Mouse (Mus musculus) small intestine, adult 2 months (tissue): ENCODE results near the gene Spon1. TPM values are rescaled to one million over a fixed set of nuclear protein-coding genes. Genes with fewer than 3 reads are reported as not detected.

Experiments
- H3K27ac ChIP-seq: fragments of 200-500 bp; 2 replicates; pipeline ENCODE4 v1.5.1; 2012; ENCODE audit warnings: low read depth, low read length, control low read depth, inconsistent platforms; ENCODE audit not compliant: insufficient read depth
- H3K27me3 ChIP-seq: fragments of 200-500 bp; 2 replicates; pipeline ENCODE4 v1.6.1; 2012; ENCODE audit warnings: mild to moderate bottlenecking, moderate library complexity, low read length, inconsistent platforms; ENCODE audit not compliant: control insufficient read depth, insufficient read depth
- H3K36me3 ChIP-seq: fragments of 200-500 bp; 2 replicates; pipeline ENCODE4 v1.6.1; 2012; ENCODE audit warnings: mild to moderate bottlenecking, low read length, control low read depth, inconsistent platforms; ENCODE audit not compliant: control insufficient read depth, insufficient read depth
- H3K4me1 ChIP-seq: fragments of 200-500 bp; 2 replicates; pipeline ENCODE4 v1.6.1; 2012; ENCODE audit warnings: low read length, inconsistent platforms, mixed read lengths; ENCODE audit not compliant: control insufficient read depth, insufficient read depth, insufficient read length
- H3K4me3 ChIP-seq: fragments of 200-500 bp; 2 replicates; pipeline ENCODE4 v1.5.1; 2012; ENCODE audit warnings: low read depth, mild to moderate bottlenecking, control low read depth, inconsistent platforms, low read length, moderate library complexity
- CTCF ChIP-seq: fragments of 200-500 bp; IDR thresholded peaks from 2 replicates; pipeline ENCODE4 v1.5.1; 2012; ENCODE audit warnings: low read depth, mild to moderate bottlenecking, control low read depth, inconsistent platforms, low read length, moderate library complexity, mixed read lengths; ENCODE audit not compliant: insufficient replicate concordance, insufficient read length; ENCODE audit errors: extremely low read depth
- POLR2A ChIP-seq: fragments of 200-500 bp; IDR thresholded peaks from 2 replicates; pipeline ENCODE4 v1.6.1; 2012; ENCODE audit warnings: low read depth, mild to moderate bottlenecking, control low read depth, inconsistent platforms, low read length, moderate library complexity
- WGBS: fragments of 180-500 bp; shearing (Covaris S2); methylation state at CpG from one replicate; pipeline ENCODE4 v1.1.7; 2018; 5-methylcytosine and 5-hydroxymethylcytosine counted together
- polyA plus RNA-seq: library from polyadenylated mRNA; depleted of rRNA; stranded (reverse); fragments of >200 nt; gene quantifications from 2 replicates; pipeline ENCODE4 v1.2.3, GENCODE M21; 2012

Spon1 gene
- polyA plus RNA-seq, 1 experiment = 3.3 TPM

DNA sequence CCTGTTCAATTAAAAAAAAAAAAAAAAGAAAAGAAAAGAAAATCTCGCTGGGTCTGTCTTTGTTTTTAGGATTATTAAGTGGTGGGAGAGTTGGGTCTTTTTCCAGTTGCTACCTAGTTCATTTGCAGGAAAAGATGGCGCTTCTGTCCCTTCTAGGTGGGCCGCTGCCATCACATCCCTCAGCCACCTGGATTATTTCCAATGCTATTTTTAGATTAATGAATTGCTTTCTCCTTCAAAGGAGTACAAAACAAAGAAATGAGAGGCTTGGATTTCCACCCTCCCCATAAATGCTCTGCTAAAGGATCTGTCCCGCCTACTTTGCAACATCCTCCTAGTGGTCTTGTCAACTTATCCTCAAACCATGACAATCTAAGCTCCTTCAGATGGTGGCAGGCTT lies 275.6 kb downstream of the Spon1 start:
- peaks cover 6% of the 10 kb centered on the region; the same call in 1 of the 2 replicates for H3K4me1 ChIP-seq
- TF ChIP-seq POLR2A (no peak), CTCF (no peak)
- WGBS = 93% methylated on average over 4 of the region's 4 CpGs
- no peak overlapping the region for H3K4me3 ChIP-seq
- H3K27ac ChIP-seq = no peak overlapping the region
- H3K36me3 ChIP-seq = peaks cover 16% of the 10 kb centered on the region
- H3K27me3 ChIP-seq = no peaks in the 10 kb centered on the region

DNA sequence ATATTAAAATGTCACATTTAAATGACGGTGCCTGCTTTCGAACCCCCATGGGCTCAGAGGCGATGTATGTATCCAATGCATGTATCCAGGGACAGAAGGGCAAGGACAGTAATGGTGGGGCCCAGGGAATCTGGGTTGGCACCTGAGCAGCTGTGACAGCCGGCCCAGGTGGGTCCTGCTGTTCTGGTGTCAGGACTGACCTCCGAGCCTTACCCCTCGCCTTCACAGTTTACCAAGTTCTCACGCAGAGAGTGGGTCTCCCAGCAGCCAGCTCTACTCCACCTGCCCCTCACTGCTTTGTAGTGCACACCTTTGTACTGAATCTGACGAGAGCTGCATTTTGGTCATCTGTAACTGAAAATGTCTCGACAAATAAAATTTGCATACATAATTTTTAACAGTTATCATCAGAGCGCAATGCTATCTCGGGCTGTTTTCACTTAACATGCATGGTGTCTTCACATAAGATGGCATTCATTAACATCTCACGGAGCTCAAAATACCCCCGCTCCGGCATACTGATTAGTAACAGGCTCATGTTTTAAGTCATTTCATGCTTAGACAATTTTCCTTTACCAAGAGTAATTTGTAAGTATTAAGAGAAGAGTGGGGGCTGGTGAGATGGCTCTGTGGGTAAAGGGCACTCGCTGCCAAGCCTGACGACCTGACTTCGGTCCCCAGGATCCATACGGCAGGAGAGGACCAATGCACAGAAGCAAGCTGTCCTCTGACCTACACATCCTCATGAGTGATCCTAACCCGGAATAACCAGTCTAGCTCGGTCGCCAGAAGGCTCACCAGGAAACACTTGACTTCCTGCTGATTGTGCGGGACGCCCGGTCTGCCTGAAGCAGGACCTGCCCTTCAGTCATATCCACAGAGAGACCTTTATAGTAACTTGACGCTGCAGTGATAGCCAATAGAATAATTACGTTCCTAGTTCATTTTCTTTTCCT lies 277.5 kb downstream of the Spon1 start:
- Histone ChIP-seq H3K4me1 (peaks cover 6% of the 10 kb centered on the region; the same call in 1 of the 2 replicates), H3K27ac (no peak overlapping the region), H3K4me3 (no peak overlapping the region), H3K27me3 (no peaks in the 10 kb centered on the region), H3K36me3 (peaks cover 25% of the 10 kb centered on the region)
- WGBS = 67% methylated on average over 26 of the region's 26 CpGs
- TF ChIP-seq CTCF (no peak), POLR2A (no peak)

DNA sequence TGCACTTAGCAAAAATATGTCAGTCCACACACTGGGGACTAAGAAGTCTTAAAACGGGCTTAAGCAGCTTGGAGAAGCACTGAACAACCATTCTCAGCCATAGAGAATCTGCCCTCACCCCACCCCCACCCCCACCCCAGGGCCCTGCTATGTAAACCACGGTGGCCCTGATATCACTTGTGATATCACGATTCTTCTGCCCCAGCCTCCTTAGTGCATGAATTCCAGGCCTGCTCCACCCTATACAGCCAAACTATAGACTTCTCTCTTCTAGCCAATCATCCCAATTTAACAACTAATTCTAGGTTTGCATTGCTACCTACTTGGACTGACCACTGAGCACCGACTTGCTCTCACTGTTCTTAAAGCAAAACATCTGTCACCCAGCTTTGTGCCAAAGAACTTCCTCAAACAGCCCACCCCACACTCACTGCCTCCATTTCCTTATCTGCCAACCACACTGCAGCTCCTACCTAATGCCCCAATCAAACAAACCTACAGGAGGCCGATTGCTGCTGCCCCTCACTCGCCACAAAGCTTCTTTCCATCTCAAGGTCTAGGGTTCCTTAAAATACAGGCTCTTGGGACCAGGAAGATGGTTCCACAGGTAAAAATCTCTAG lies 278.2 kb downstream of the Spon1 start:
- H3K36me3 ChIP-seq = peaks cover 27% of the 10 kb centered on the region
- peaks cover 6% of the 10 kb centered on the region; the same call in 1 of the 2 replicates for H3K4me1 ChIP-seq
- H3K27ac ChIP-seq = no peak overlapping the region
- no peak overlapping the region for H3K4me3 ChIP-seq
- 25% methylated on average over 6 of the region's 6 CpGs for WGBS
- TF ChIP-seq POLR2A = no peak
- no peak for TF ChIP-seq CTCF
- no peaks in the 10 kb centered on the region for H3K27me3 ChIP-seq

DNA sequence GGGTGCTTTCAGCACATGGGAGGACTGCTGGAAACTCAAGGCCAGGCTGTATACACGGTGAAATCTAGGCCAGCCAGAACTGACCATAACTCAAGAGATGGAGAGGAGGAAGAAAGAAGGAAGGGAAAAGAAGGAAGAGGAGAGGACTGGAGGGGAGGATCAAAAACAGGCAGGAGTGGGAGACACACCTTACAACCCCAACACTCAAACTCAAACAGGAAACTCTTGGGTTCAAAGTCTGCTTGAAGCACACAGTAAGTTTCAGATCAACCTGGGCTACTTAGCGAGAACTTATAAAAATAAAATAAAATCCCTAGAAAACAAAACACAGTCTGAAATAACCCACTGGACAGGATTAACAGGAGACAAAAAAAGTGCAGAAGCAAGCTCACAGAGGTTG lies 280.0 kb downstream of the Spon1 start:
- H3K27me3 ChIP-seq = no peaks in the 10 kb centered on the region
- 16% methylated on average over 2 of the region's 2 CpGs for WGBS
- H3K4me1 ChIP-seq = peaks cover 6% of the 10 kb centered on the region; the same call in 1 of the 2 replicates
- H3K36me3 ChIP-seq = peaks cover 26% of the 10 kb centered on the region
- no peak for TF ChIP-seq POLR2A
- TF ChIP-seq CTCF = no peak
- H3K27ac ChIP-seq = no peak overlapping the region
- H3K4me3 ChIP-seq = no peak overlapping the region

DNA sequence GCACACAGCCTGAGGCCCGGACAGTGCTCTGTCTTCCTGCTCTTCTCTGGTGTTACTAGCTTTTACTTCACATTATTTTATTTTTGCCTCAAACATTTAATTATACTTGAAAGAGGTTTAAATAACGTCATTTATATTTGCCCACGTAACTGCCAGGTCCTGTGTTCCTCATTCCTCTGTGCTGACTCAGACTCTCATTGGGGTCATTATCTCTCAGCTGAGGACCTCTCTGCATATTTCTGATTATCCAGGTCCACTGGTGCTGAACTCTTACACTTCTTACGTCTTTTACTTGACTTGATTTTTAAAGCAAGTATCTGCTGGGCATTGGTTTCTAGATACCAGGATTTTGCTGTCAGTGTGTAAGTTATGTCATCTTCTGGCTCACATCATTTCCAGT lies 287.9 kb downstream of the Spon1 start:
- TF ChIP-seq POLR2A (no peak), CTCF (no peak)
- 63% methylated on average over 4 of the region's 4 CpGs for WGBS
- Histone ChIP-seq H3K4me3 (no peak overlapping the region), H3K36me3 (peaks cover 22% of the 10 kb centered on the region), H3K27me3 (no peaks in the 10 kb centered on the region), H3K4me1 (no peaks in the 10 kb centered on the region), H3K27ac (no peak overlapping the region)

DNA sequence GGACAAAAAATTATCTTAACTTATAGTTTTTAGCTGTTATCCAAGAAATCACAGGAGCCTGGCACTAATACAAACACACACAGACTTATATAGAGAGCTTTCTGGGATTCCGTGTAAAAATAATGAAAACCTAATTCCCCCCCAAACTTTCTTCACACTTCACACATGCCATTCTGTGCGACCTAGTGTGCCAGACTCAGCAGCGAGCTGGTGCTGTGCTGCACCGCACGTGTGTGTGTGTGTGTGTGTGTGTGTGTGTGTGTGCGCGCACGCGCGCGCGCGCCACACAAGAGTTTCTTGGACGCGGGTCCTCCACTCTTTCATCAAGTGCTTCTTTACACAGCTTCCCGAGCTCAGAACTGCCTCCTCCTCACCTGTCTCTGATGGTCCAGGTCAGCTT lies 292.4 kb downstream of the Spon1 start:
- no peaks in the 10 kb centered on the region for H3K4me1 ChIP-seq
- no peak for TF ChIP-seq POLR2A
- no peak for TF ChIP-seq CTCF
- 93% methylated on average over 16 of the region's 16 CpGs for WGBS
- no peak overlapping the region for H3K27ac ChIP-seq
- H3K4me3 ChIP-seq = no peak overlapping the region
- no peaks in the 10 kb centered on the region for H3K27me3 ChIP-seq
- peaks cover 12% of the 10 kb centered on the region for H3K36me3 ChIP-seq

DNA sequence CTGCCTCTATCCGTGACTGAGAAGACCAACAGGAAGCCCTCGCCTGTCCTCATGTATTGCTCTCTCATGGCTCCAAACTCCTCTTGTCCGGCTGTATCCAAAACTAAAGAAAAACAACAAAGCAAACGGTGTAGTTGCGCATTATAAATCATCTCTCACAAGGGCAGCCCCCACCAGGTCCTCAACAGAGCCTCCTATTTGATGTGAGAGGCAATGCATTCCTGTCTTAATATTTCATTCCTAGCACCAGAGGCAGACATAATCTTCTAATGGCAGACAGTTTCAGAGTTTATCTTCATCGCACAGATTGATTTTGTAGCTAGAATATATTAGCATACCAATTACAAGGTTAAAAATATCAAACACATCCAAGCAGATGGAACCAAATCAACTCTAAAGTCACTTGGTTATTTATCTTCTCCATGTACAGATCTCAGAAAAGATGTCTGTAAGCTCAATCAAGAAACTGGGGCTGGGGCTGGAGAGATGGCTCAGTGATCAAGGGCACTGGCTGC lies 293.2 kb downstream of the Spon1 start:
- peaks cover 10% of the 10 kb centered on the region for H3K36me3 ChIP-seq
- no peaks in the 10 kb centered on the region for H3K4me1 ChIP-seq
- no peaks in the 10 kb centered on the region for H3K27me3 ChIP-seq
- H3K27ac ChIP-seq = no peak overlapping the region
- 88% methylated on average over 6 of the region's 6 CpGs for WGBS
- TF ChIP-seq POLR2A (no peak), CTCF (no peak)
- no peak overlapping the region for H3K4me3 ChIP-seq
